Mouse (Mus musculus) hindbrain, postnatal 0 days (tissue): ENCODE results near the gene Rnf157. TPM values are rescaled to one million over a fixed set of nuclear protein-coding genes. Genes with fewer than 3 reads are reported as not detected.

Experiments
- ATAC-seq: fragments of 200-750 bp; cut with Nextera tagmentation; 2 replicates; pipeline ENCODE4 v1.8.0; 2017; ENCODE audit warnings: mild to moderate bottlenecking, moderate TSS enrichment, moderate library complexity
- DNase-seq: peaks from one replicate; pipeline ENCODE4 v3.0.0-alpha.2; 2015; ENCODE audit warnings: low spot score
- H3K27ac ChIP-seq: fragments of 300-500 bp; sonication (generic); 2 replicates; pipeline ENCODE4 v1.5.1; 2014; ENCODE audit warnings: mild to moderate bottlenecking
- H3K27me3 ChIP-seq: fragments of 300-500 bp; sonication (generic); 2 replicates; pipeline ENCODE4 v1.6.1; 2014; ENCODE audit warnings: low read length, mixed read lengths; ENCODE audit not compliant: insufficient read depth
- H3K36me3 ChIP-seq: fragments of 300-500 bp; sonication (generic); 2 replicates; pipeline ENCODE4 v1.6.1; 2014; ENCODE audit warnings: low read length, mixed read lengths; ENCODE audit not compliant: insufficient read depth
- H3K4me1 ChIP-seq: fragments of 300-500 bp; sonication (generic); 2 replicates; pipeline ENCODE4 v1.6.1; 2014; ENCODE audit warnings: antibody characterized with exemption, low read length, mixed read lengths; ENCODE audit not compliant: insufficient read depth
- H3K4me2 ChIP-seq: fragments of 300-500 bp; sonication (generic); 2 replicates; pipeline ENCODE4 v1.6.1; 2014; ENCODE audit warnings: low read depth, mild to moderate bottlenecking, low read length, moderate library complexity, mixed read lengths
- H3K4me3 ChIP-seq: fragments of 300-500 bp; sonication (generic); 2 replicates; pipeline ENCODE4 v1.5.1; 2014; ENCODE audit warnings: low read length
- H3K9ac ChIP-seq: fragments of 300-500 bp; sonication (generic); replicated peaks from 2 replicates; pipeline ENCODE4 v1.6.1; 2014; ENCODE audit warnings: mild to moderate bottlenecking, low read length, moderate library complexity, mixed read lengths
- H3K9me3 ChIP-seq: fragments of 300-500 bp; sonication (generic); 2 replicates; pipeline ENCODE4 v1.6.1; 2016; ENCODE audit warnings: low read length, mixed read lengths
- CTCF ChIP-seq: IDR thresholded peaks from 2 replicates; pipeline ENCODE4 v1.5.1; 2016; ENCODE audit warnings: antibody characterized with exemption, control low read depth, low read depth
- WGBS: fragments of 180-500 bp; shearing (Covaris S2); extraction: QIAGEN DNeasy Blood & Tissue Kit; methylation state at CpG from one replicate; pipeline ENCODE4 v1.1.7; 2014; 5-methylcytosine and 5-hydroxymethylcytosine counted together
- polyA plus RNA-seq: library from polyadenylated mRNA; unstranded; fragments of >200 nt; fragmentation: Nextera tagmentation; extraction: Ambion mirVana; gene quantifications from 2 replicates; pipeline ENCODE4 v1.2.1, GENCODE M21; 2015
- total RNA-seq: library from RNA; depleted of rRNA; stranded (reverse); fragments of >200 nt; gene quantifications from 2 replicates; pipeline ENCODE4 v1.2.3, GENCODE M21; 2014

The Rnf157 gene
- total and polyA plus RNA-seq, 2 experiments from 2014 or later = 60.5 to 117 TPM

DNA sequence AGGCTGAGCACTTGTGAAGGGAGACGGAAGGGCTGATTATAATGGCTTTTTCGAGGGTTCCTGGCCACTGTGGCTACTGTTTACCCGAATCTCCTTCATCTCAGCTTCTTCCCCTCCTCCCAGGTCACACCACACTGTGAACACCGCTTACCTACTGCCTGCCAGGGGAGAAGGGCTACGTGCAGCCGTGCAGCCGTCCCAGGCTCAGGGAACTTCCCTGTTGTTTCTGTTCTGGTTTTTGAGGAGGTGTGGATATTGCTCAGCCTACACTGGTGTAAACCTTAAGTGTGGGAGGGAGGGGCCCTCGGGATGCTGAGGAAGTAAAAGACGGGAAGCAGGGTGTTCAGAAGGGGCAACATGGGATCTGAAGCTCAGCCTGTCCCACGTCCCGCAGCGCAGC lies 75.8 kb downstream of the Rnf157 start:
- ATAC-seq (no peak), DNase-seq (no peak)
- no peaks in the 10 kb centered on the region for H3K36me3 ChIP-seq
- H3K27ac ChIP-seq = no peak overlapping the region
- no peak overlapping the region for H3K4me2 ChIP-seq
- H3K27me3 ChIP-seq = no peaks in the 10 kb centered on the region
- WGBS = 57% methylated on average over 12 of the region's 12 CpGs
- peaks cover 25% of the 10 kb centered on the region for H3K4me1 ChIP-seq
- no peak for TF ChIP-seq CTCF
- H3K9me3 ChIP-seq = no peaks in the 10 kb centered on the region
- no peak overlapping the region for H3K9ac ChIP-seq
- no peak overlapping the region for H3K4me3 ChIP-seq

DNA sequence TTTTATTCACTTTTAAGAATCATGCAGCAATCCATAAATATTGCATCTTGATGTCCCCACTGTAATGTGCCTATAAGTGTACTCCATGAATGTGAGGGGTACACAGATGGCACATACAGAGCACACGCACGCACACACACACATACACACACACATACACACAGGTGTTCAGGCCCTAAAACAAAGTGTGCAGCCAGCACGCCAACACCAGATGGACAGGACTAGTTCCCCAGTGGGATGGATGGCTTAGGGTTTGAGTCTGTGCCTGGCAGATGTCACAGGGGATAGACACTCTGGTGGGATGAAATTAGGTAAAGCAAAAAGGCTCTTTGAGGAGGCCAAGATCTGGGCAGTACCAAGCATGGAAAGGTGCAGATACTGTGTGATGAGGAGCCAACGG lies 76.4 kb downstream of the Rnf157 start:
- 58% methylated on average over 4 of the region's 4 CpGs for WGBS
- no peak for ATAC-seq

GRCm38 (mm10) chr11:116335244-116336036 lies 77.4 kb downstream of the Rnf157 start, which contains the start of gene Foxj1:
Foxj1 (minus strand) TSS chr11:116335399.
- DNase-seq = peak; percentile 97
- peak; percentile 93 for ATAC-seq
- H3K4me1 ChIP-seq = peaks cover 22% of the 10 kb centered on the region
- under 1% methylated on average over 50 of the region's 61 CpGs for WGBS
- TF ChIP-seq CTCF = peak; percentile 56
- H3K9me3 ChIP-seq = no peaks in the 10 kb centered on the region
- H3K9ac ChIP-seq = peak within 1 kb of the TSS; percentile 61
- H3K27me3 ChIP-seq = no peaks in the 10 kb centered on the region
- peak within 1 kb of the TSS; percentile 99 for H3K4me2 ChIP-seq
- H3K27ac ChIP-seq = peak within 1 kb of the TSS; percentile 86
- peak within 1 kb of the TSS; percentile 49 for H3K4me3 ChIP-seq
- no peaks in the 10 kb centered on the region for H3K36me3 ChIP-seq

More for the DNA sequence above, 76.4 kb downstream of the Rnf157 start:
- peak overlapping the region; percentile 86 for H3K27ac ChIP-seq
- peak overlapping the region; percentile 49; the same call in 1 of the 2 replicates for H3K4me3 ChIP-seq
- peak overlapping the region; percentile 13; the same call in 1 of the 2 replicates for H3K9ac ChIP-seq
- H3K4me2 ChIP-seq = peak overlapping the region; percentile 99
- H3K36me3 ChIP-seq = no peaks in the 10 kb centered on the region
- H3K4me1 ChIP-seq = peaks cover 22% of the 10 kb centered on the region
- H3K9me3 ChIP-seq = no peaks in the 10 kb centered on the region
- H3K27me3 ChIP-seq = no peaks in the 10 kb centered on the region
- peak; percentile 51 for DNase-seq
- TF ChIP-seq CTCF = no peak

DNA sequence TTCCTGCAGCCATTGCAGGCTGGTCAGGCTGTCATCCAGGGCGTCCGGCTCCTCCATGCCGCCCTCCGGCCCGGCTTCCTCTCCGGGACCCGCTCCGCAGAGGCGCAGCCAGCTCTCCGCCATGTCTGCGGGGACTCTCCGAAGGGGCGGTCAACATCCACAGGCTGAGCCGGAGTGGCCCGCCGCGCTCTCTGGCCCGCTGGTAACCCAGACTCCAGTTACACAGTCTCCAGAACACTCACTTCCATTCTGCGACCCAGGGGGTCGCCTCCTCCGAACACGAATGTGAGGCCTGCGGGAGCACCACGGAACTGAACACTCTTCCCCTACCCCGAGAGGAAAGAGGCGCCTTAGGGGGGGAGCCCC lies 78.4 kb downstream of the Rnf157 start:
- DNase-seq (no peak), ATAC-seq (no peak)
- Histone ChIP-seq H3K9ac (0 out of 2 replicates have a peak overlapping the region, but pooled peaks have one; percentile 22), H3K4me1 (peaks cover 27% of the 10 kb centered on the region), H3K9me3 (no peaks in the 10 kb centered on the region), H3K4me3 (peak overlapping the region; percentile 49), H3K36me3 (no peaks in the 10 kb centered on the region), H3K27me3 (no peaks in the 10 kb centered on the region), H3K4me2 (peak overlapping the region; percentile 99), H3K27ac (no peak overlapping the region; the same call in 1 of the 2 replicates)
- 6% methylated on average over 26 of the region's 26 CpGs for WGBS
- TF ChIP-seq CTCF = no peak

GRCm38 (mm10) chr11:116333526-116334416 lies 79.1 kb downstream of the Rnf157 start:
- TF ChIP-seq CTCF = no peak
- Histone ChIP-seq H3K36me3 (no peaks in the 10 kb centered on the region), H3K4me1 (peaks cover 32% of the 10 kb centered on the region), H3K9me3 (no peaks in the 10 kb centered on the region), H3K27me3 (no peaks in the 10 kb centered on the region), H3K4me2 (peak overlapping the region; percentile 99), H3K9ac (0 out of 2 replicates have a peak overlapping the region, but pooled peaks have one; percentile 22), H3K27ac (no peak overlapping the region; the same call in 1 of the 2 replicates), H3K4me3 (peak overlapping the region; percentile 49)
- 24% methylated on average over 30 of the region's 31 CpGs for whole genome bisulfite sequencing
- ATAC-seq (no peak), DNase-seq (no peak)

DNA sequence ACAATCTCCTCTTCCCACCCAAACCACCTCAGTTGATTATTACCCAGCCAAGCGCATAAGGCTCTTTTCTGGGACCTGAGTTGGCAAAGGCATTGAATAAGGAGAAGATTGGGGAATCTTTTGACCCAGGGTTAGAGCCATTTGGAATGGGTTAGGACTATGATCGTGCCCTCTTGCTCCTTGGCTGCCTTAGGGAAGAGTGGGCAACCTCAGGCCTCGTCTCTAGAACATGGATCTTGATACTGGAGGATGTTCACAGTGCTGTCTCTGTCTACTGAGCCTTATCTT lies 79.9 kb downstream of the Rnf157 start:
- 42% methylated on average over 3 of the region's 3 CpGs for WGBS
- Histone ChIP-seq H3K4me2 (peak overlapping the region; percentile 7; the same call in 1 of the 2 replicates), H3K9ac (no peak overlapping the region), H3K4me1 (peaks cover 32% of the 10 kb centered on the region), H3K4me3 (no peak overlapping the region), H3K27me3 (no peaks in the 10 kb centered on the region), H3K9me3 (no peaks in the 10 kb centered on the region), H3K27ac (no peak overlapping the region), H3K36me3 (no peaks in the 10 kb centered on the region)
- DNase-seq (no peak), ATAC-seq (no peak)
- TF ChIP-seq CTCF = no peak
